Mouse (Mus musculus) MN1 (cell line): Measurements from ENCODE around the gene 2310039H08Rik.
"Not testable (repeated sequence)": the region's sequence is repeated elsewhere in the genome, so short reads cannot be mapped to it uniquely, and the experiment has no call there.

ENCODE experiments used
- DNase-seq: peaks from one replicate; pipeline ENCODE4 v3.0.0-alpha.2; 2016; ENCODE audit warnings: low spot score

Gene 2310039H08Rik

DNA sequence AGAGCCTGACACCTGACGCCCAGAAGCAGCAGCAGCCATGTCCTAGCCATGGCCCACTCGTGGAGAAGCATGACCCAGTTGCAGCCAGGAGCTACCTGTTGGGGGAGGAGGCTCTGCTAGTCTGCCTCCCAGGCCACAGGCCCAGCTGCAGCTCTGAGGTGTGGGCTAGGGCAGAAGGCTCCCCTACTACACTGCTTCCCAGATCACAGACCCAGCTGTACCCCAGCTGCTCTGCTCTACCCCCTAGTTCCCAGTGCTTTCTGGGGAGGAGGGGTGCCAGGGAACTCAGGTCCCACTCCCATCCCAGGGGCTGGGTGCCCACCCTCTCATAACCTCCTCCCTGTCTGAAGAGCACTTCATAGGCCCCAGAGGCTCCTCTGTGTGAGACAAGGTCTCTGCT lies 8.9 kb upstream of the 2310039H08Rik start, which contains the start of gene Ptcra:
TSS of gene Ptcra (minus strand) at position 169 of the 400 bp plus-strand sequence.
- DNase-seq = no peak

DNA sequence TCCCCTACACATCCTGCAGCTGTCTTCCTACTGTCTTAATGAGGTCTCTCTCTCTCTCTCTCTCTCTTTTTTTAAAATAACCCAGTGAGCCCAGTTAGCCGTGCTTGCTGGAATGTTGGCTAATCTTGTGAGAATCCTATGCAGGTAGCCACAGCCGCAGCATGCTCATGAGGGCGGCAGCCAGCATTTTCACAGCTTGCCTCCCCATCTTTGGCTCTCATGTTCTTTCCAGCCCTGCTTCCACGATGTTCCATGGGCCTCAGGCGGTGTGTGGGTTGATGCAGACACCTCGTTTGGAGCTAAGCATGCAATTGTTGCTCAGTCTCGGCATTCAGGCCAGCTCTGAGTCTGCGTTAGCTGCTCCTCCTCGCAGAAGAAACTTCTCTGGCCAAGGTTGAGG lies 7.5 kb upstream of the 2310039H08Rik start:
- not testable (repeated sequence) for DNase-seq

DNA sequence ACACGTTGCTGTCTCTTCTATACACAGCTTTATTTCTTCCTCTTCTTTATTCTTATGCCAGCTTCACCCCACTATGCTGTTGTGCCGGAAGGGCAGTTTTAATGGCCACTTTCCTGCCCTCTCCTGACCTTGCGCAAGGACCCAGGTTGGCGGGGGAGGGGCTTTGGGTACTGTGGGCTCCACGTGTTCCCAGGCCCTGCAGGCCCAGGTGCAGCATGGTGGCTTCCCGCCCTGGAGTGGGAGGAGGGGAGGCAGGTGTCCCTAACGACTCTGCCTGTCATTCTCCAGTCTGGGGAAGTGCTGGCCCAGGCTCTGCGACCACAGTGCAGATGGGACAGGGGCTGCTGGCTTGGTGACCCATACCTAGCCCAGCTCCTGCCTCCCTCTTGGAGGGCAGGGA lies 4.6 kb upstream of the 2310039H08Rik start:
- DNase-seq = no peak

DNA sequence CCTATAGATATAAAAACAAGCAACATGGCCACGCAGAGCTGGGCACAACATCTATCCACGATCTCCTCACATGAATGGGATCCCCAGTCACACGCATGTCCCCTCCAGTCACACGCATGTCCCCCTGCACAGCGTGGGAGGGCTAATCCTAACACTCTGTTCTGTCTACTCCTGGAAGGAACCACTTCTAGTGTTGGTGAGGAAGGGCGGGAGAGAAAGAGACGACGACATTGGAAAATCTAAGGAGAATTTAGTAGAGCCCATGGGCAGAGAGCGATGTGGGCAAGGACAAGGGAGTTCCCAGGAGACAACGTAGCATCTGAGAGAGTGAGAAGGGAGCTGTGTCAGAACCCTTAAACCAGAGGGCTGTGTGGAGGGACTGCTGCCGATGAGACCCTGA lies 1.9 kb upstream of the 2310039H08Rik start:
- no peak for DNase-seq

DNA sequence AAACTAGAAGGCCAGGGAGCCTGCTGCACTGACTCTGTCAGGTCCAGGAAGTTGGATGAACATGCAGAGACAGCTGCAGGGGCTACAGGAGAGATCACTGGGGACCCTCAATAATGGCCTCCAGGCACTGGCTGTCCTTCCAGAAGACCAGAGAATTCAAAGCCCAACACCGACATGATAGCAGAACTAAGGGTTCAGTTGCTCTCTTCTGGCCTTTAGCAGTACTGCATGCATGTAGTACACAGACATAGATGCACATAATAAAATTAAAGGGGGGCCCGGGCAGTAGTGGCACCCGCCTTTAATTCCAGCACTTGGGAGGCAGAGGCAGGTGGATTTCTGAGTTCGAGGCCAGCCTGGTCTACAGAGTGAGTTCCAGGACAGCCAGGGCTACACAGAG lies 1.4 kb upstream of the 2310039H08Rik start:
- DNase-seq = no peak

GRCm38 (mm10) chr17:46771616-46772015 lies 819 bp upstream of the 2310039H08Rik start:
- DNase-seq = no peak

- DNase-seq = no peak
These were observed 414 bp upstream of the 2310039H08Rik start for GRCm38 (mm10) chr17:46772038-46772403.

DNA sequence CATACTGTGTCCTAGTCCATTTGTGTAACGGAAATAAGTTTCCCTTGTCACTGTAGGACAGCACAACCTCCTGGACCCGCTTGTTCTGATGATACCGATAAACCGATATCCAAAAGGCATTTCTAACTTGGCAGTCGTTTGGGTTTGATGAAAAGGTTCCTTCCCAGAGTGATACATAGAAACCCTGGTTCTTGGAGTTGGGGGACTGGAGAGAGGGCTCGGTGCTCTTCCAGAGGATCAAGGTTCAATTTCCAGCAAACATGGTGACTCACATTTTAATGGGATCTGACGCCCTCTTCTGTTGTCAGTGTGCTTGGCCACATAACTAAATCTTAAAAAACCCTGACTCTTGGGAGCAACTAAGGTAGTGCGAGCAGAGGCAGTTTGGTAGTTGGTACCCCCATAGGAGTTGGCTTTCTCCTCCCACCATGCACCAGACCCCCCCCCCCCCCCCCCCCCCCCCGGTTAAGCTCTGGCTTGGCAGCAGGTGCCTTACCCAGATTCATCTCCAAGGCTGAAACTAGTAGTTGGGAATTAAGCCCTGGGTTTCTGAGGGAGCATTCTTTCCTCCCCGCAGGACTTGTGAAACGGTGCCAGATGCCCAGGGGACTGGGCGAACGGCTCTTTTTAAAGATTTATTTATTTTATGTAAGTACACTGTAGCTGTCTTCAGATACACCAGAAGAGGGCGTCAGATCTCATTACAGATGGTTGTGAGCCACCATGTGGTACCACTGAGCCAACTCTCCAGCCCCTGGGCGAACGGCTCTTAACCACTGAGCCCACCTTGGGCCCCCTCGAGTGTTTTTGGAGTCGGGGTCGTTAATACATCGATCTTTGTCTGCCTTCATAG lies 1.1 kb downstream of the 2310039H08Rik start:
- DNase-seq = peak; percentile 71

GRCm38 (mm10) chr17:46774131-46774472 lies 1.7 kb downstream of the 2310039H08Rik start:
- DNase-seq = no peak

- no peak for DNase-seq
These were observed 2.6 kb downstream of the 2310039H08Rik start for GRCm38 (mm10) chr17:46775070-46775469.

GRCm38 (mm10) chr17:46776087-46776486 lies 3.7 kb downstream of the 2310039H08Rik start:
- DNase-seq = no peak

DNA sequence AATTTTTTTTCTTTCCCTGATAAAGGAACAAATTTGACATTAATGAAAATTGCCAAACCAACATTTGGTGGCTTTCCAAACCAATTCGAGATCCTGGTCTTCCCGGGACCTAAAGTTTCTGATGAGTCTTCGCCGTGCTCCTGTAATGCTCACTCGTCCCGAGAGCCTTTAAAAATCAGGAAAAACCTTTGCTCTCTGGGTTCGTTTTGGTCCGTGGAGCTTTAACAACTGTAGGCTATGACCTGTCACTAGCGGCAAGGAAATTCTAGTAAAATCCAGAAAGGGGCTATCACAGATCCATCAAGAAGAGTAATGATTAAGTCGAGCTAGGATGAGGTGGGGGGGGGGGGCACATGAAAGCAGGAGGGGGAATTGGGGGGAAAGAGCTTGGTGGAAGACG lies 9.4 kb downstream of the 2310039H08Rik start:
- peak; percentile 42 for DNase-seq

- peak; percentile 97 for DNase-seq
These were observed 10.1 kb downstream of the 2310039H08Rik start, which contains the start of gene Rpl7l1 for GRCm38 (mm10) chr17:46782341-46783221. Gene Rpl7l1 (minus strand): TSS chr17:46782672.

- no peak for DNase-seq
These were observed 10.8 kb downstream of the 2310039H08Rik start for GRCm38 (mm10) chr17:46783222-46783565.

GRCm38 (mm10) chr17:46786952-46787351 lies 14.5 kb downstream of the 2310039H08Rik start:
- DNase-seq = no peak

DNA sequence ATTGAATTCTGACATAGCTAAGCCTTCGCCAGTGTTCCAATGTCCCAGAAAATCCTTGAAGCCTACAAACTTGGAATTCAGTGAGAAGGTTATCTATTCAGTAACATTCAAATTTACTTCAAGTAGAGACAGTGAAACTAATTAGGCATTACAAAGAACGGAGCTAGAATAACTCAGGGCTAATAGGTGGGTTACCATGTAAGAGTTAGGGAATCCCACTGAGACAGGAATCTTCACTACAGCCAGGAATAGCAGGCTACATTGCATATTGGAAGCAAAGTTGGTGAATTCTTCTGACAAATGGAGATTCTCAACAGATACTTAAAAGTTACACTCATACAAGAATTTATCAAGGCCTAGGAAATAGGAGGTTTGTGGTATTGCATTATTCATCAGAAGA lies 15.5 kb downstream of the 2310039H08Rik start:
- DNase-seq = not testable (repeated sequence)

DNA sequence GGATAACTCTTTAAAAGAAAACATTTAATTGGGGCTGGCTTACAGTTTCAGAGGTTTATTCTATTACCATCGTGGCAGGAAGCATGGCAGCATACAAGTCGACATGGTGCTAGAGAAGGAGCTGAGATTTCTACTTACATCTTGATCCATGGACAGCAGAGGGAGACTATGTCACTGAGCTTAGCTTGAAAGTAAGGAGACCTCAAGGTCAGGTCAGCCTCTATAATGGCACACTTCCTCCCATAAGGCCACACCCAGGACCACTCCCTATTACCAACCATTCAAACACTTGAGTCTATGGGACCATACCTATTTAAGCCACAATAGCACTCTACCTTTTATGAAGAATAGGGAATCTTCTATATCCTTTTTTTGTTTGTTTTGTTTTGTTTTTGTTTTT lies 20.5 kb downstream of the 2310039H08Rik start:
- no peak for DNase-seq

- DNase-seq = no peak
These were observed 24.3 kb downstream of the 2310039H08Rik start for GRCm38 (mm10) chr17:46796743-46797142.

DNA sequence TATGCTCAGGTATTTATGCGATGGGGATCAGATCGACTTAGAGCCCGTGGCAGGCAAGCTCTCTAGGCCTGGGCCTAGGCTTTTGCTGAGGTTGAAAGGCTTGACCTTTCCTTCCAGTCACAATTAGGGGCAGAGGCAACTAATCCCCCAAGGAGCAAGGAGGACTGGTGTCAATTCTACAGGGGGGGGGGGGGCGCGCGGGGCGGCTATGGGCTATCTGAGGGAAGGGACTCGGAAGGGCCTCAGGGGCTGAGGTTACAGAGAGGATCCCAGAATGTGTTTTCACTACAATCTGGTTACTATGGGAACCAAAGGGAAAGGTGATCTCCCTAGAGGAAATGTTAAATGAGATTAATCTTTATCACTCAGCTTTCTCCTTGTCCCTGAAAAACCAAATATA lies 25.0 kb downstream of the 2310039H08Rik start:
- DNase-seq = no peak

DNA sequence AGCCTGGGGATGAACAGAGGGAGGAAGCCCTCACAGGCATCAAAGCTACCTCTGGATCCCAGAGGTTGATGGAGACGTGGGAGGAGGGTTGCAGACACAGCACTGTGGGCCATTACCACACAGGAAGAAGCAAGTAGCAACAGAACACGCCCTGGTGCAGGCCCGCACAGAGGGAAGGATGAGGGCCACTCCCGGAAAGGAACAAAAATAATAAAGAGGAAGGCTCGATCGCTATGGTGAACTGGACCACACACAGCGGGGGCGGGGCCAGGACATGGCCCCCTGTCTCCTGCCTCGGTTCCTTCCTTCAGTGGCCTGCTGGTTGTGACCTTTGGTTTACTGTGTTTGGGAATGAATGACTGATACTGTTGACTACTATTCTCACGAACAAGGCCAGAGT lies 27.2 kb downstream of the 2310039H08Rik start:
- DNase-seq = no peak

- DNase-seq = no peak
These were observed 29.3 kb downstream of the 2310039H08Rik start for GRCm38 (mm10) chr17:46801761-46802160.

- DNase-seq = no peak
These were observed 35.9 kb downstream of the 2310039H08Rik start for GRCm38 (mm10) chr17:46808376-46808775.
